Mouse (Mus musculus): ENCODE results near the gene Nrarp. TPM values are rescaled to one million over a fixed set of nuclear protein-coding genes. Genes with fewer than 3 reads are reported as not detected.
A peak's percentile ranks its signal among the peaks of the same experiment; 100 is the strongest.

Nrarp gene
- total and polyA plus RNA-seq, 3 experiments: 0.20 to 3.1 (median 0.35) TPM

- no peak for DNase-seq (ENCODE audit: extremely low read depth)
- no peaks in the 10 kb centered on the region for H3K4me1 ChIP-seq (ENCODE audit: control insufficient read depth in 1 of 2, insufficient read depth in 2 of 2)
Measured at GRCm38 (mm10) chr2:25141185-25141584, 39.4 kb upstream of the Nrarp start.

GRCm38 (mm10) chr2:25141921-25142320 is 38.6 kb upstream of the Nrarp start:
- DNase-seq (ENCODE audit: extremely low read depth): no peak
- Histone ChIP-seq H3K4me3 (replicated peaks in 1 of 3; ENCODE audit: low read depth in 2 of 3, low read length in 2 of 3, poor library complexity in 1 of 3) (no peak overlapping the region), H3K27me3 (replicated peaks) (peaks cover 16% of the 10 kb centered on the region), H3K36me3 (replicated peaks in 1 of 2; ENCODE audit: control insufficient read depth in 1 of 2, insufficient read depth in 1 of 2, low read length in 1 of 2) (no peaks in the 10 kb centered on the region), H3K27ac (ENCODE audit: insufficient read depth, low read depth) (no peak overlapping the region), H3K9ac (ENCODE audit: insufficient read depth, low read depth) (no peak overlapping the region), H3K4me1 (ENCODE audit: control insufficient read depth in 1 of 2, insufficient read depth in 2 of 2) (no peaks in the 10 kb centered on the region), H3K79me2 (replicated peaks; ENCODE audit: control insufficient read depth, extremely low read depth, insufficient read depth, poor library complexity, severe bottlenecking) (no peaks in the 10 kb centered on the region), H3K4me2 (ENCODE audit: insufficient read depth, low read depth, poor library complexity, severe bottlenecking) (no peak overlapping the region), H3K9me3 (replicated peaks; ENCODE audit: low read length) (peaks cover 2% of the 10 kb centered on the region)
- no peak for TF ChIP-seq ZKSCAN1 (IDR thresholded peaks at IDR 0.05; ENCODE audit: borderline replicate concordance, low read depth, low read length)
- no peak for TF ChIP-seq PAX5 (IDR thresholded peaks at IDR 0.05; ENCODE audit: low read length)
- TF ChIP-seq RAD21 (IDR thresholded peaks at IDR 0.05; ENCODE audit: low read depth, low read length): no peak
- TF ChIP-seq SIN3A (IDR thresholded peaks at IDR 0.05; ENCODE audit: low read length): no peak
- no peak for TF ChIP-seq NELFE (IDR thresholded peaks at IDR 0.05; ENCODE audit: low read depth, low read length)
- no peak for TF ChIP-seq SMC3 (IDR thresholded peaks at IDR 0.05; ENCODE audit: low read depth, low read length)
- TF ChIP-seq E2F4 (IDR thresholded peaks at IDR 0.05; ENCODE audit: insufficient replicate concordance, low read depth, low read length): no peak
- dilution Hi-C loops (cut with MboI; ENCODE audit: extremely low pct_ligation_motif_present, extremely low pct_unique_long_range_greater_than_20kb, low sequenced_read_pairs): no loop called here
- in situ Hi-C loops (cut with MboI; ENCODE audit: low pct_ligation_motif_present, low pct_unique_long_range_greater_than_20kb, low sequenced_read_pairs): no loop called here

More at GRCm38 (mm10) chr2:25141185-25141584, 39.4 kb upstream of the Nrarp start:
- no peaks in the 10 kb centered on the region for H3K36me3 ChIP-seq (replicated peaks in 1 of 2; ENCODE audit: control insufficient read depth in 1 of 2, insufficient read depth in 1 of 2, low read length in 1 of 2)
- TF ChIP-seq E2F4 (IDR thresholded peaks at IDR 0.05; ENCODE audit: insufficient replicate concordance, low read depth, low read length): no peak
- no peak for TF ChIP-seq TCF12 (IDR thresholded peaks at IDR 0.05; ENCODE audit: low read depth, low read length)
- peak; percentile 48 to 67; a peak in 3 of 4 replicates for TF ChIP-seq CTCF (conservative IDR thresholded peaks at IDR 0.05 in 1 of 2, IDR thresholded peaks at IDR 0.05 in 1 of 2; ENCODE audit: low read depth in 2 of 2, low read length in 2 of 2)
- no peak for TF ChIP-seq ZMIZ1 (IDR thresholded peaks at IDR 0.05; ENCODE audit: low read depth, low read length)
- no peak for TF ChIP-seq CHD1 (IDR thresholded peaks at IDR 0.05; ENCODE audit: low read depth, low read length)
- TF ChIP-seq RAD21 (IDR thresholded peaks at IDR 0.05; ENCODE audit: low read depth, low read length): peak; percentile 19
- TF ChIP-seq SMC3 (IDR thresholded peaks at IDR 0.05; ENCODE audit: low read depth, low read length): peak; percentile 52
- no peak overlapping the region for H3K27ac ChIP-seq (ENCODE audit: insufficient read depth, low read depth)
- H3K9ac ChIP-seq (ENCODE audit: insufficient read depth, low read depth): no peak overlapping the region
- dilution Hi-C loops (cut with MboI; ENCODE audit: extremely low pct_ligation_motif_present, extremely low pct_unique_long_range_greater_than_20kb, low sequenced_read_pairs): no loop called here
- H3K27me3 ChIP-seq (replicated peaks): peaks cover 14% of the 10 kb centered on the region
- in situ Hi-C loops (cut with MboI; ENCODE audit: low pct_ligation_motif_present, low pct_unique_long_range_greater_than_20kb, low sequenced_read_pairs): no loop called here
- no peak overlapping the region for H3K4me2 ChIP-seq (ENCODE audit: insufficient read depth, low read depth, poor library complexity, severe bottlenecking)
- peaks cover 2% of the 10 kb centered on the region for H3K9me3 ChIP-seq (replicated peaks; ENCODE audit: low read length)
- H3K79me2 ChIP-seq (replicated peaks; ENCODE audit: control insufficient read depth, extremely low read depth, insufficient read depth, poor library complexity, severe bottlenecking): no peaks in the 10 kb centered on the region
- no peak overlapping the region for H3K4me3 ChIP-seq (replicated peaks in 1 of 3; ENCODE audit: low read depth in 2 of 3, low read length in 2 of 3, poor library complexity in 1 of 3)

- no peaks in the 10 kb centered on the region for H3K36me3 ChIP-seq (replicated peaks in 1 of 2; ENCODE audit: control insufficient read depth in 1 of 2, insufficient read depth in 1 of 2, low read length in 1 of 2)
- in situ Hi-C loops (cut with MboI; ENCODE audit: low pct_ligation_motif_present, low pct_unique_long_range_greater_than_20kb, low sequenced_read_pairs) (no loop called here), dilution Hi-C loops (cut with MboI; ENCODE audit: extremely low pct_ligation_motif_present, extremely low pct_unique_long_range_greater_than_20kb, low sequenced_read_pairs) (no loop called here)
- peaks cover 40% of the 10 kb centered on the region for H3K27me3 ChIP-seq (replicated peaks)
- no peak for TF ChIP-seq TBP (conservative IDR thresholded peaks at IDR 0.05; ENCODE audit: low read depth, low read length)
- no peaks in the 10 kb centered on the region for H3K79me2 ChIP-seq (replicated peaks; ENCODE audit: control insufficient read depth, extremely low read depth, insufficient read depth, poor library complexity, severe bottlenecking)
- H3K4me3 ChIP-seq (replicated peaks in 1 of 3; ENCODE audit: low read depth in 2 of 3, low read length in 2 of 3, poor library complexity in 1 of 3): no peak overlapping the region
- DNase-seq (ENCODE audit: extremely low read depth): no peak
- H3K27ac ChIP-seq (ENCODE audit: insufficient read depth, low read depth): no peak overlapping the region
- H3K9ac ChIP-seq (ENCODE audit: insufficient read depth, low read depth): no peak overlapping the region
- peaks cover 2% of the 10 kb centered on the region for H3K9me3 ChIP-seq (replicated peaks; ENCODE audit: low read length)
- H3K4me2 ChIP-seq (ENCODE audit: insufficient read depth, low read depth, poor library complexity, severe bottlenecking): no peak overlapping the region
- no peaks in the 10 kb centered on the region for H3K4me1 ChIP-seq (ENCODE audit: control insufficient read depth in 1 of 2, insufficient read depth in 2 of 2)
Measured at GRCm38 (mm10) chr2:25145346-25145745, 35.2 kb upstream of the Nrarp start.

Data from CH12.LX (cell line).